Mouse (Mus musculus) CH12.LX (cell line): ENCODE results near the gene Kirrel3.

ENCODE experiments used
- BHLHE40 ChIP-seq: IDR thresholded peaks from 2 replicates; pipeline ENCODE4 v1.6.1; 2011; ENCODE audit warnings: mild to moderate bottlenecking, low read depth, low read length, improper control_type of control experiment
- CHD2 ChIP-seq: IDR thresholded peaks from 2 replicates; pipeline ENCODE4 v1.6.1; 2011; ENCODE audit warnings: low read length, improper control_type of control experiment
- EP300 ChIP-seq: IDR thresholded peaks from 2 replicates; pipeline ENCODE4 v1.6.1; 2011; ENCODE audit warnings: low read length, improper control_type of control experiment
- ETS1 ChIP-seq: conservative IDR thresholded peaks from 2 replicates; pipeline ENCODE4 v1.6.1; 2012; ENCODE audit warnings: low read depth, mild to moderate bottlenecking, inconsistent platforms, low read length, improper control_type of control experiment, moderate library complexity
- TCF12 ChIP-seq: IDR thresholded peaks from 2 replicates; pipeline ENCODE4 v1.6.1; 2014; ENCODE audit warnings: low read depth, mild to moderate bottlenecking, inconsistent platforms, low read length, improper control_type of control experiment
- ZMIZ1 ChIP-seq: IDR thresholded peaks from 2 replicates; pipeline ENCODE4 v1.6.1; 2012; ENCODE audit warnings: low read depth, mild to moderate bottlenecking, inconsistent platforms, low read length, improper control_type of control experiment

DNA sequence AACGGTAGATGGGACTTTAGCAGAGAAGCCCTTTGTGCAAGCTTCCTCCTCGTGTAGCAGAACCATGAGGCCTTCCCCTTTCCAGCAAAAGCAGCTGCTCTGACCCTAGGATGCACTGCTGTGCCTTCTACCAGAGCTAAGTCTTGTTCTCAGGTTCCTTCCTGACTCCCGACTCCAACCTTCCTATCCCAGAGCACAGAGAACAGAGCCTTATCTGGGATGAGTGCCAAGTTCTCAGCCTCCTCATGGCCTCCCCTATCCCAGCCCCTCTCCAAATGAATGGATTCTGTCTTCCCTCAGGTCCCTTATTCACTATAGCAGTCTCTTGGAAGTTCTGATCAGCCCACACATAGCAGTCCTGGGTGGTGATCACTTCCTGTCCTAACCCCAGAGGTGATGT lies 391.5 kb downstream of the Kirrel3 start:
- TF ChIP-seq ZMIZ1 (no peak), ETS1 (no peak), CHD2 (no peak), EP300 (no peak), TCF12 (no peak), BHLHE40 (no peak)
